Mouse (Mus musculus): ENCODE measurements at regions not wholly inside any gene's neighbourhood (a gene's known extent, or its start where the extent isn't known, plus 50 kb on each side); places are given as distances from the start of the nearest gene placed in this dataset.

DNA sequence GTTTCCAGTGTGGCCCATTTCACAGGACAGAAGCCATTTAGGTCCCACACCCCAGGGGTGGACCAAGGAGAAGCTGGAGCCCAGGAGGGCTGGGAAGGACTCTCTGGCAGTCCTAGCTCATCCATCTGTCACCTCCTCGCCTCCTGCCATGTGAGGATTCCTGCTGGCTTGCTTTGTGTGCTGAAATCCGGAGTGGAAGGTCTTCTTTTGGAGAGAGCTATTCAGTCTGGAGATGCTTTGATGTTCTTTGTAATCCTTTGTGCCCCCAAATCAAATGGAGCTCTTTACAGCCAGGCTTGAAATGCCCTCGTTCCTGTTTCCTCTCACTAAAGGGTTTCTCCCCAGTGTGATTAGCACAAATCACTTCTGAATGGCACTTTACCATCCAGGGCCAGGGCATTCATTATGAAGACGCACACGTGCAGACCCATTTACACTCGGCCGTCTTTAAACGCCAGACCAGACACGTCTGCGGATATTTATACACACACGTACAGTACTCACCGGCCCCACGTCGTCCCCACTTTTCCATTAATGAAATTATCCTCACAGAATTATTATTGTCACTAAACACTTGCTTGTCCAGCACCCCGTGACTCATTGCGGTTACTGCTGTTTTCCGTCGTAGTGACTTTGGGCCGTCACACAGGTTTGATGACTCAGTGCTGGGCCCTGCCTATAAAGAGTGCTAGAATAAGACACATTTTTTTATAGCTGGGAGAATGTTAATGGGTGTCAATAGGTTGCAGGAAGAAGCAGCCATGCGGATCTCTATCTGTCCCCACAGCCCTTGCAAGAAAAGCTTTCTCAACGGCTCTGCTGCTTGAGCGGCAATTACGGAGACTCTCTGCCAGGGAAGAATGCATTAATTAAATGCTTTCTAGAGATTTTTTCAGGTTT is 356.0 kb upstream of the Kcnab2 start:
- peaks cover 7% of the 10 kb centered on the region; the same call in 1 of the 2 replicates for H3K9me3 ChIP-seq (ENCODE audit: control insufficient read depth, low read length)
- no peaks in the 10 kb centered on the region for H3K36me3 ChIP-seq (ENCODE audit: control insufficient read depth, insufficient read depth, low read length)
- peaks cover 29% of the 10 kb centered on the region for H3K4me1 ChIP-seq (ENCODE audit: control insufficient read depth, insufficient read depth, low read length)
- ATAC-seq (ENCODE audit: low FRiP score) (peak; percentile 75), DNase-seq (ENCODE audit: low spot score, missing footprints) (peak; percentile 95)
- peak overlapping the region; percentile 3; the same call in 1 of the 2 replicates for H3K4me2 ChIP-seq
- peak overlapping the region; percentile 44; the same call in 1 of the 2 replicates for H3K9ac ChIP-seq (ENCODE audit: low read length)
- no peak overlapping the region for H3K4me3 ChIP-seq (ENCODE audit: low read depth, low read length)
- no peak overlapping the region; the same call in 1 of the 2 replicates for H3K27ac ChIP-seq (ENCODE audit: low read depth, low read length)
- H3K27me3 ChIP-seq (ENCODE audit: control insufficient read depth, insufficient read depth, low read length) = peaks cover 5% of the 10 kb centered on the region
- WGBS = 18% methylated on average over 23 of the region's 23 CpGs

DNA sequence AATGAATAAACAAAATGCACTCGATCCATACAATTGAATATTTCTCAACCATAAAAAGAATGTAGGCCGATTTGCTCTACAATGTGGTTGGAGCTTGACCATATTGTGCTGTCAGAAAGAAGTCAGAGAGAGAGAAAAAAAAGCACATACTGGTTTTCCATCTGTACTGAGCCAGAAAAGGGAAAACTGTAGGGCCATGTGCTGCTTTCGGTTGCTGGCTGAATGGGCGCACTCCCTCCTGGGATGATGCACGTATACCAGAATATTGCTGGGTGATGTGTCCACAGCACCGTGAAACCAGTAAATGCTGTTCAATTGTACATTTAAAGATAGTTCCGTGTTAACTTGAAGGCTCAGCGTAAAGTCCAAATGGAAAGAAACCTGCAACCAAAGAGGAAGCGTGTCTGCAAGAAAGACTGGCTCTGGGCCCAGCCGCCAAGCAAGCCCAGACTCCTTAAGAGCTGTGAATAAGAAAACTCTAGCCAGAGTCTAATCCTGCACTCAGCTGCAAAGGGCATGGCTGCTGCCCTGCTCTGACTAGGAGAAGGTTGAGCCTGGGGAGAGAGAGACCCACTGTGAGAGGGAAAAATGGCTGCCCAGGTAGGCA is 355.2 kb upstream of the Kcnab2 start:
- Histone ChIP-seq H3K36me3 (ENCODE audit: control insufficient read depth, insufficient read depth, low read length) (no peaks in the 10 kb centered on the region), H3K27me3 (ENCODE audit: control insufficient read depth, insufficient read depth, low read length) (peaks cover 5% of the 10 kb centered on the region), H3K4me1 (ENCODE audit: control insufficient read depth, insufficient read depth, low read length) (peaks cover 29% of the 10 kb centered on the region), H3K4me3 (ENCODE audit: low read depth, low read length) (no peak overlapping the region), H3K4me2 (no peak overlapping the region), H3K27ac (ENCODE audit: low read depth, low read length) (no peak overlapping the region; the same call in 1 of the 2 replicates), H3K9ac (ENCODE audit: low read length) (no peak overlapping the region), H3K9me3 (ENCODE audit: control insufficient read depth, low read length) (peaks cover 11% of the 10 kb centered on the region; the same call in 1 of the 2 replicates)
- DNase-seq (ENCODE audit: low spot score, missing footprints) (no peak), ATAC-seq (ENCODE audit: low FRiP score) (peak; percentile 52)
- WGBS = 60% methylated on average over 10 of the region's 10 CpGs

- no peak overlapping the region for H3K4me2 ChIP-seq
- no peak overlapping the region for H3K27ac ChIP-seq (ENCODE audit: low read depth, low read length)
- peaks cover 11% of the 10 kb centered on the region; the same call in 1 of the 2 replicates for H3K9me3 ChIP-seq (ENCODE audit: control insufficient read depth, low read length)
- no peaks in the 10 kb centered on the region for H3K36me3 ChIP-seq (ENCODE audit: control insufficient read depth, insufficient read depth, low read length)
- no peaks in the 10 kb centered on the region for H3K27me3 ChIP-seq (ENCODE audit: control insufficient read depth, insufficient read depth, low read length)
- ATAC-seq (ENCODE audit: low FRiP score) = no peak
- no peak for DNase-seq (ENCODE audit: low spot score, missing footprints)
- H3K9ac ChIP-seq (ENCODE audit: low read length) = no peak overlapping the region
- no peak overlapping the region for H3K4me3 ChIP-seq (ENCODE audit: low read depth, low read length)
- WGBS = 38% methylated on average over 12 of the region's 12 CpGs
- H3K4me1 ChIP-seq (ENCODE audit: control insufficient read depth, insufficient read depth, low read length) = no peaks in the 10 kb centered on the region
Observed at GRCm38 (mm10) chr4:152825185-152825584, 347.5 kb upstream of the Kcnab2 start.

- no peaks in the 10 kb centered on the region for H3K4me1 ChIP-seq (ENCODE audit: control insufficient read depth, insufficient read depth, low read length)
- 82% methylated on average over 17 of the region's 17 CpGs for WGBS
- no peak overlapping the region for H3K4me3 ChIP-seq (ENCODE audit: low read depth, low read length)
- no peaks in the 10 kb centered on the region for H3K36me3 ChIP-seq (ENCODE audit: control insufficient read depth, insufficient read depth, low read length)
- DNase-seq (ENCODE audit: low spot score, missing footprints) (no peak), ATAC-seq (ENCODE audit: low FRiP score) (no peak)
- H3K9me3 ChIP-seq (ENCODE audit: control insufficient read depth, low read length) = no peaks in the 10 kb centered on the region
- H3K9ac ChIP-seq (ENCODE audit: low read length) = no peak overlapping the region
- no peak overlapping the region for H3K4me2 ChIP-seq
- H3K27me3 ChIP-seq (ENCODE audit: control insufficient read depth, insufficient read depth, low read length) = no peaks in the 10 kb centered on the region
- no peak overlapping the region for H3K27ac ChIP-seq (ENCODE audit: low read depth, low read length)
Observed at GRCm38 (mm10) chr4:152816139-152816757, 338.6 kb upstream of the Kcnab2 start.

GRCm38 (mm10) chr4:152806611-152807010 is 328.9 kb upstream of the Kcnab2 start:
- Histone ChIP-seq H3K4me3 (ENCODE audit: low read depth, low read length) (no peak overlapping the region), H3K4me1 (ENCODE audit: control insufficient read depth, insufficient read depth, low read length) (no peaks in the 10 kb centered on the region), H3K36me3 (ENCODE audit: control insufficient read depth, insufficient read depth, low read length) (no peaks in the 10 kb centered on the region), H3K27ac (ENCODE audit: low read depth, low read length) (no peak overlapping the region), H3K9ac (ENCODE audit: low read length) (no peak overlapping the region), H3K9me3 (ENCODE audit: control insufficient read depth, low read length) (no peaks in the 10 kb centered on the region), H3K4me2 (no peak overlapping the region), H3K27me3 (ENCODE audit: control insufficient read depth, insufficient read depth, low read length) (no peaks in the 10 kb centered on the region)
- WGBS = 87% methylated on average over 7 of the region's 7 CpGs
- ATAC-seq (ENCODE audit: low FRiP score) (no peak), DNase-seq (ENCODE audit: low spot score, missing footprints) (no peak)

- DNase-seq (ENCODE audit: low spot score, missing footprints) (peak; percentile 82), ATAC-seq (ENCODE audit: low FRiP score) (no peak)
- 16% methylated on average over 10 of the region's 10 CpGs for WGBS
Observed at GRCm38 (mm10) chr4:152799392-152799791, 321.7 kb upstream of the Kcnab2 start.

GRCm38 (mm10) chr4:152788431-152788830 is 310.8 kb upstream of the Kcnab2 start:
- Histone ChIP-seq H3K27ac (ENCODE audit: low read depth, low read length) (no peak overlapping the region), H3K27me3 (ENCODE audit: control insufficient read depth, insufficient read depth, low read length) (no peaks in the 10 kb centered on the region), H3K36me3 (ENCODE audit: control insufficient read depth, insufficient read depth, low read length) (no peaks in the 10 kb centered on the region), H3K9me3 (ENCODE audit: control insufficient read depth, low read length) (peaks cover 5% of the 10 kb centered on the region; the same call in 1 of the 2 replicates), H3K4me3 (ENCODE audit: low read depth, low read length) (no peak overlapping the region), H3K9ac (ENCODE audit: low read length) (no peak overlapping the region), H3K4me2 (no peak overlapping the region), H3K4me1 (ENCODE audit: control insufficient read depth, insufficient read depth, low read length) (peaks cover 5% of the 10 kb centered on the region)
- 91% methylated on average over 7 of the region's 7 CpGs for WGBS
- no peak for ATAC-seq (ENCODE audit: low FRiP score)
- no peak for DNase-seq (ENCODE audit: low spot score, missing footprints)

More at GRCm38 (mm10) chr4:152799392-152799791, 321.7 kb upstream of the Kcnab2 start:
- H3K4me1 ChIP-seq (ENCODE audit: control insufficient read depth, insufficient read depth, low read length) = no peaks in the 10 kb centered on the region
- no peak overlapping the region for H3K27ac ChIP-seq (ENCODE audit: low read depth, low read length)
- H3K4me2 ChIP-seq = no peak overlapping the region
- no peaks in the 10 kb centered on the region for H3K9me3 ChIP-seq (ENCODE audit: control insufficient read depth, low read length)
- H3K27me3 ChIP-seq (ENCODE audit: control insufficient read depth, insufficient read depth, low read length) = no peaks in the 10 kb centered on the region
- H3K9ac ChIP-seq (ENCODE audit: low read length) = no peak overlapping the region
- no peaks in the 10 kb centered on the region for H3K36me3 ChIP-seq (ENCODE audit: control insufficient read depth, insufficient read depth, low read length)
- H3K4me3 ChIP-seq (ENCODE audit: low read depth, low read length) = no peak overlapping the region

DNA sequence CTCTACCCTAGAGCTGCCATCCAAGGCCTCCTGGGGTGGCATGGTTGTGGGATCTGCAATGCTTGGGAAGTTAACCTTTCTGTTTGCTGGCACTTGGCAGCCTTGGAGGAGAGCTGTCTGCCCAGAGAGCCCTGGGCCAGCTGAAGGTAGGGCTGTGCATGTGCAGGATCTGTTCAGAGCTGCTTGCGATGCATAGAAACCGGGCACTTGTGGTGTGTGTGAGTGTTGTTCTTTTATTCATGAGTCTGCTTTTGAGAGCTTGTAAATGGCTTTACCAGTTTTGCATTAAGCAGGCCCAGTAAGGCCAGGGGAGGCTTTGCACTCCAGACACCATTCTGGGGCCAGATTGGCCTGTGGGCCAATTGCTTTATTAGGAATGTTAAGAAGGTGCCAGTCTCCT is 307.3 kb upstream of the Kcnab2 start:
- peaks cover 5% of the 10 kb centered on the region for H3K4me1 ChIP-seq (ENCODE audit: control insufficient read depth, insufficient read depth, low read length)
- H3K4me3 ChIP-seq (ENCODE audit: low read depth, low read length) = no peak overlapping the region
- no peak overlapping the region for H3K4me2 ChIP-seq
- H3K9ac ChIP-seq (ENCODE audit: low read length) = no peak overlapping the region
- H3K27ac ChIP-seq (ENCODE audit: low read depth, low read length) = no peak overlapping the region
- DNase-seq (ENCODE audit: low spot score, missing footprints) = no peak
- 35% methylated on average over 2 of the region's 2 CpGs for WGBS
- no peaks in the 10 kb centered on the region for H3K9me3 ChIP-seq (ENCODE audit: control insufficient read depth, low read length)
- no peaks in the 10 kb centered on the region for H3K27me3 ChIP-seq (ENCODE audit: control insufficient read depth, insufficient read depth, low read length)
- no peaks in the 10 kb centered on the region for H3K36me3 ChIP-seq (ENCODE audit: control insufficient read depth, insufficient read depth, low read length)
- ATAC-seq (ENCODE audit: low FRiP score) = peak; percentile 46; the same call in 1 of the 2 replicates

- no peak overlapping the region for H3K9ac ChIP-seq (ENCODE audit: low read length)
- no peak overlapping the region for H3K4me3 ChIP-seq (ENCODE audit: low read depth, low read length)
- no peaks in the 10 kb centered on the region for H3K9me3 ChIP-seq (ENCODE audit: control insufficient read depth, low read length)
- no peak overlapping the region for H3K27ac ChIP-seq (ENCODE audit: low read depth, low read length)
- H3K27me3 ChIP-seq (ENCODE audit: control insufficient read depth, insufficient read depth, low read length) = no peaks in the 10 kb centered on the region
- WGBS = 91% methylated on average over 17 of the region's 17 CpGs
- H3K4me1 ChIP-seq (ENCODE audit: control insufficient read depth, insufficient read depth, low read length) = peaks cover under 1% of the 10 kb centered on the region
- H3K4me2 ChIP-seq = no peak overlapping the region
- no peaks in the 10 kb centered on the region for H3K36me3 ChIP-seq (ENCODE audit: control insufficient read depth, insufficient read depth, low read length)
- DNase-seq (ENCODE audit: low spot score, missing footprints) (no peak), ATAC-seq (ENCODE audit: low FRiP score) (no peak)
Observed at GRCm38 (mm10) chr4:152779526-152779925, 301.9 kb upstream of the Kcnab2 start.
